Mouse (Mus musculus) R1 (cell line): ENCODE measurements around the gene 1810049J17Rik.
A peak's percentile ranks its signal among the peaks of the same experiment; 100 is the strongest.

Experiments used
- DNase-seq: peaks from one replicate; pipeline ENCODE4 v3.0.0-alpha.2; 2018; ENCODE audit warnings: low read depth, low spot score

1810049J17Rik gene

DNA sequence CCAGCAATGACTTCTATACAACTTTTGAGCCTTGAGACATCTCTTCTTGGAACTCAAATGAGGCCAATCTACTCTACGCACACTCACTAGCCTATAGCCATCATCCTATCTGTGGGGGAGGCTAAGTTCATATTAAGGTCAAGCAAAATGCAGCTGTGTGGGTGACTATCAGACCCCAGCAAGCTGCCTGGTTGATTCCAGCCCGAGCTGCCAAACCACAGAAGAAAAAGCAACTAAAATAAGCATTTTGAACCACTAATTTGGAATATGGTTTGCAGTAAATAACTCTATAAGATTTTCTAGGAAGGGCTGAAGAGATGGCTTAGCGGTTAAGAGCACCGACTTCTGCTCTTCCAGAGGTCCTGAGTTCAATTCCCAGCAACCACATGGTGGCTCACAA, 11.0 kb downstream of the 1810049J17Rik start:
- no peak for DNase-seq

DNA sequence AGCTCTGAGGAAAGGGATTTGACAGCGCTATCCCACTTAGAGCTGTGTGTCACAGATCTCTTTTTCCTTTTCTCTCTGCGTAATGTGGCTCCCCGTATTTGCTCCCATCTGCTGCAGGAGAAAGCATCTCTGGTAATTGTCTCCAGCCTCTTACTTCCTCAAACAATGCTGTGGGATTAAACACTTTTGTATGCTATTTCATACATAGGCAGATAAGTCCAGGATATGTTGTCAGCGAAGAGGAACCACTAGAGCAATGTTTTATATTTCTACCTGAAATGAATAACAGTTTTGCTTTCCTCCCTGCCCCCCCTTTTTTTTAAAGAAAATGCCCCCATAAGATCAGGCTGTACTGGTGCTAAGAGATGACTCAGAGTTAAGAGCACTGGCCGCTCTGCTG, 13.2 kb downstream of the 1810049J17Rik start:
- no peak for DNase-seq

- DNase-seq = peak; percentile 9
These were observed 14.6 kb downstream of the 1810049J17Rik start for GRCm38 (mm10) chr15:12307114-12307513.

- DNase-seq = peak; percentile 35
These were observed 15.3 kb downstream of the 1810049J17Rik start for GRCm38 (mm10) chr15:12306188-12307071.

- peak; percentile 75 for DNase-seq
These were observed 19.9 kb downstream of the 1810049J17Rik start for GRCm38 (mm10) chr15:12301771-12302170.

GRCm38 (mm10) chr15:12298231-12298737, 23.4 kb downstream of the 1810049J17Rik start:
- no peak for DNase-seq

DNA sequence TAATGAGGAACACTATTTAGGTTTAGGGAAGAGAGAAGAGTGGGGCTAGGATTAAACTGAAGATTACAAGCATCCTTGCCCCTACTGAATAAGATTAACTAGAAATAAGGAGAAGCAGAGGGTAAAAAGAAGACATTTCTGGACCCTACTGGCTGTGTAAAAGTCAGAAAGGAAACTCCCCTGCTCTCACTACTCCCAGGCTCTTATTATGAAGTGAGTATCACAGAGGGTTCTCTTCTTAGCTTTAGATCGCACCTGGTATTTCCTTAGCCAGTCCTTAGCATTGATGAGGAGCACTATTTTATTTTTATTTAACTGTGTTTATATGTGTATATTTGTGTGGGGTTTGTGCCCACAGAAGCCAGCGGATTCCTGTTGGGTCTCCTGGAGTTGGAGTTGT, 25.5 kb downstream of the 1810049J17Rik start:
- no peak for DNase-seq

- DNase-seq = no peak
These were observed 29.9 kb downstream of the 1810049J17Rik start for GRCm38 (mm10) chr15:12291757-12292156.

DNA sequence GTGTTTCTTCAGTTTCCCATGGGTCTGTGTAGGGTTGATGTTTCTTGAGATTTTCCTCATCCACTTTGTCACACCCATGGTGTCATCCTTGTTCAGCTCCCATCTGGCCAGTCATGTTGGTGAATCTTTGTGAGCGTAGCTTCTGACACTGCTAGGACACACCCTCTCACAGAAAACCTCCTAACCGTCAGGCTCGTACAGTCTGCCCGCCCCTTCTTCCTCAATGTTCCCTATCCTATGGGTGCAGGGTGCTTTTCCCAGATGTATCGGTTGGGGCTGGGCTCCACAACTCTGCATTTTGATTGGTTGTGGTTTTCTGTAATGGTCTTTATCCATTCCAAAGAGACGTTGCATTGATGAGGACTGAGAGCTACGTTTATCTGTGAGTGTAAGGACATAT, 31.4 kb downstream of the 1810049J17Rik start:
- DNase-seq = peak; percentile 29

GRCm38 (mm10) chr15:12285535-12285809, 36.2 kb downstream of the 1810049J17Rik start:
- DNase-seq = no peak

- DNase-seq = no peak
These were observed 36.7 kb downstream of the 1810049J17Rik start for GRCm38 (mm10) chr15:12284794-12285534.

DNA sequence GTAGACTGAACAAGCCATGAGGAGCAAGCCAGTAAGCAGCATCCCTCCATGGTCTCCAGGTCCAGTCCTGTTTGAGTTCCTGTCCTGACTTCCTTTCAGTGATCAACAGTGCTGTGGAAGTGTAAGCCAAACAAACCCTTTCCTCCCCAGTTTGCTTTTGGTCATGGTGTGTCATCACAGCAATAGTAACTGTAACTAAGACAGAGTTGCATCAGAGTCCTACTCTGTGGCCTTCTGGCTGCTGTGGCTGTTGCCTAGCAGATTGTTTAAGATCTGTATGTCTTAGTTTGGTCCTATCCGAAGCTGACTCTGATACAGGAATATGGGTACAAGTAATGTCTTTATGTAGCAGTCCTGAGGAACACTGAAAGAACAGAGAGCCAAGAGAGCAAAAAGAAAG, 41.9 kb downstream of the 1810049J17Rik start:
- DNase-seq = no peak

DNA sequence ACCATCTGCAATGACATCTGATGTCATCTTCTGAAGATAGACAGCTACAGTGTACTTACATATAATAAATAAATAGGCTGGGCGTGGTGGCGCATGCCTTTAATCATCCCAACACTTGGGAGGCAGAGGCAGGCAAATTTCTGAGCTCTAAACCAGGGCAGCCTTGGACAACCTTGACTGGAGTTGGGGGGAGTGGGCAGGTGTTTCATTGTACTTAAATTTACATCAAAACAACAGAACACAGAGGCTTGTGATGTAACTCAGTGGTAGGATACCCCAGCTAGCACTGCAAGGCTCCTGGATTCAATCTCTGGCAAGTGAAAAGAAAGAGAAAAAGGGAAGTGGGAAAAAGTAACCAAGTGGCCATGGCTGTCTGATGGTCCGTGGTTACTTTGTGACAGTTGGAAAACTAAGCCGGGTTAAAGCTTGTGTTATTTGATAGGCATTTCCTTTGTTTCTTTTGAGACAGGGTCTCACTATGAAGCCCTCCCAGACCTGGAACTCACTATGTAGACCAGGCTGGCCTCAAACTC, 46.5 kb downstream of the 1810049J17Rik start:
- peak; percentile 89 for DNase-seq

DNA sequence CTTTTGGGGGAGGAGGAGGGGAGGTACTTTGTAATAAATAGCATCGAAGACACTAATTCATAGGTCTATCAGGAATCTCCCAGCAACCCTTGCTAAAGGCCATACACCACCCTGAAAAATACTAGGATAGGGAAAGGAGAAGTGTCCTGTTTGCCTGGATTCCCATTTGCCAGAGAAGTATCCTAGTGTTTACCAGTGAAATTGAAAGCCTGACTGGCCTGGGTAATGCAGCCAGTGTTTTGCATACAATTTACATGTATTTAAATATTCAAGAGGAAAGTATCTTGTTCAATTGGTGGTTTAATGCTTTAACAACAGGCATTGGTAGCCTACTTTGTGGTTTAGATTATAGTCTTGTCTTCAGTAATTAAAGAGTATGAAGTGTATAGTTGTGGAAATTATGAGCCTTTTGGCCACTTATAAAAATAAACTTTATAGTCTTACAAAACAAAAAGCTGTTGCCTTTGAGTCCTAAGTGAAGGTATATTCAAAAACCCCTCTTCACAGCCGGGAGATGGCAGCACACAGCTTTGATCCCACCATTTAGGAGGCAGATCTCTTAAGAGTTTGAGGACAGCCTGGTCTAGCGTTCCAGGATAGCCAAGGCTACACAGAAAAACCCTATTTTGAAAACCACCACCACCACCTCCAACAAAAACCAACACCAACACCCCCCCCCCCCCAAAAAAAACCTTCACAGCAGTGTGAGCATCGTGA, 47.5 kb downstream of the 1810049J17Rik start:
- DNase-seq = peak; percentile 74

GRCm38 (mm10) chr15:12273325-12274052, 48.2 kb downstream of the 1810049J17Rik start:
- DNase-seq = no peak
